Mouse (Mus musculus) left cerebral cortex, postnatal 10 days (tissue): ENCODE measurements around the gene Aurkb. TPM values are rescaled to one million over a fixed set of nuclear protein-coding genes. Genes with fewer than 3 reads are reported as not detected.
"Not testable (repeated sequence)": the region's sequence is repeated elsewhere in the genome, so short reads cannot be mapped to it uniquely, and the experiment has no call there.

Experiments
- DNase-seq, 2 experiments: peaks; one replicate each; pipeline ENCODE4 v3.0.0; 2021 to 2022; ENCODE audit warnings: low spot score in 2 of 2, mixed read lengths in 1 of 2; ENCODE audit errors: extremely low spot score in 1 of 2
- intact Hi-C: fragments of 180-260 bp; cut with DNase I; formaldehyde crosslinking; loops from one replicate; pipeline ENCODE4 v1.15.1; 2025
- total RNA-seq, 2 experiments: library from RNA; stranded (reverse); gene quantifications; 2 replicates each; pipeline ENCODE4 v1.2.3; 2021

The Aurkb gene
- 1 to 10 TPM; 3.0 to 3.1 TPM for total RNA-seq

DNA sequence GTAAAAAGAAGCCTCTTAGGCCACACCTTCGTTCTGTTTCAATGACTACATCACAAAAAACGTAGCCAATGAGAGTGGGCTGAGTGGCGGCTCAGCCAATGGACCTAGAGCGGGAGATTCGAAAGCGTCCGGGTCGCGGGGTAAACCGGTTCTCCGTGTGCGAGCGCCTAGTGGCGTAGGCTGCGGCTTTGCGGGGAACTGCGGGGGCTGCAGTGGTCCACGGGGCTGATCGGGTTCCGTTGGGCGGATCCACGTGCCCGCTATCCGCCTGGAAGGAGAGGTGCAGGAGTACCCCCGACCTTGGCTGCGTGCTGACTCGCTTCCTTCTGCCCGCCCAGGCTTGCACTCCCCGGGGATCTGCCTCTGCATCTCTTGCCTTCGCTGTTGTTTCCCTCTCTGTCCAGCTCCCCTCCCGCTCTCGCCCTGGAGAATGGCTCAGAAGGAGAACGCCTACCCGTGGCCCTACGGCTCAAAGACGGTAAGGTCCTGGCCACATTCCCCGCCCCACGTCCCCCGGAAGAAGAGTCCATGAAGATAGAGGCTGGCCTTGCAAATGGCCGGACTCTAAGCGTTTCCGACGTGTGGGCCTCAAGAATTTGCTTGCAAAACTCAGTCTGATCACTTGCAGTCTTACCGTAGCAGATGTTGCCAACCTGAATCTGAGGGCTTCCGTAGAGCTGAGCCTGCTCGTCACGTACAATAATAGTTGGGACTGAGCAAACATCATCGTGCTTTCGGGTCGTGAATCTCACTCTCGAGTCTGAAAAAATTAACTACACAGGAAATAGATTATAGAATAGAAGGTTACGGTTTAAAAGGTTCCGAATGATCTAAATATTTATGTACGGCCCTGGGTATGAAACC lies at the start of gene Aurkb:
Aurkb (plus strand) TSS at position 117 of the 864 bp plus-strand sequence.
- intact Hi-C loops, result no loop called here

DNA sequence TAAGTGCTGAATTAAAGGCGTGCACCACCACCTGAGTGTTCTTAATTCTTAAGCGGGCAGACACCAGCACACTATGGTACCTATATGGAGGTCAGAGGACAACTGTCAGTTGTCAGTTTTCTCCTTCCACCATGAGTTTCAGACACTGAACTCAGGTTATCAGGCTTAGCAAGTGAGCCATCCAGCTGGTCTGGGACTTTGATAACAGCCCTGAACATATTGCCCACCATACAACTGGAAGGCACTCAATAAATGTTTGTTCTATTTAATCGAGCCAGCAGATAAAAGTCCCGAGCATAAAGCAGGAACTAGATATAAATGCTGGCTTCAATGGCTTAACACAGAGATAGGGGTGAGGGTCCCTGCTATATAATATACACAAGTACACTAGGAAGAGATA lies 48.4 kb upstream of the Aurkb start:
- intact Hi-C loops, result no loop called here
- no peak for DNase-seq

More for the DNA sequence above, at the start of gene Aurkb:
- peak; percentile 78 to 92 for DNase-seq

DNA sequence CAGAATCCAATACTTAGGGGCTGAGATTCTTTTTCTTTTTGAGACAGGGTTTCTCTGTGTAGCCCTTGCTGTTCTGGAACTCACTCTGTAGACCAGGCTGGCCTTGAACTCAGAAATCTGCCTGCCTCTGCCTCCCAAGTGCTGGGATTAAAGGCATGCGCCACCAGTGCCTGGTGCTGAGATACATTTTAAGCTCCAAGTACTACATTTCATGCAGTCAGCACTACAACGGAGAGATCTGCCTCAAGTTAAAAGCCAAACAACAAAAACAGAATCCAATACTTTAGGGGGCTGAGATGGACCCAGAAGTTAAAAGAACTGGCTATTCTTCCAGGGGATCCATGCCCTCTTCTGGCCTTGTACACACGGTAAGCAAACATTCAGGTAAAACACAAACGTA lies 42.7 kb upstream of the Aurkb start:
- intact Hi-C loops, DNase-seq: not testable (repeated sequence)

DNA sequence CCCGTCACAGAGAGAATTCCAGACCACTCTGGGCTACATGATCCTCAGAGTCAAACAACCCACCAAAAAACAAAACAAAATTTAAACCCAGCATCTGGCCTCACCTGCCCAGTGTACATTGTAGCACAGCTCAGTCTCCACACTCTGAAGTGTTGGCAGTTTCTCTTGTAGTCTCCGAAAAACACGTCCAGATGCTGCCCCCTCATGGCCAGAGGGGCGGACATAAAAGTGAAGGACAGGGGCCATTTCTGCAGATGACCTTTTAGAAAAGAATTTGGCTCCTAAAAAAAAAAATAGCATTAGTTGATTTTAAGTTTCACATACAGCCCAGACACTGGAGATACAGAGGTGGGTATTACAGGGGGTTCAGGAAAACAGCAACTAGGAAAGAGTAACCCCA lies 41.9 kb upstream of the Aurkb start:
- DNase-seq, result no peak
- intact Hi-C loops, result no loop called here

DNA sequence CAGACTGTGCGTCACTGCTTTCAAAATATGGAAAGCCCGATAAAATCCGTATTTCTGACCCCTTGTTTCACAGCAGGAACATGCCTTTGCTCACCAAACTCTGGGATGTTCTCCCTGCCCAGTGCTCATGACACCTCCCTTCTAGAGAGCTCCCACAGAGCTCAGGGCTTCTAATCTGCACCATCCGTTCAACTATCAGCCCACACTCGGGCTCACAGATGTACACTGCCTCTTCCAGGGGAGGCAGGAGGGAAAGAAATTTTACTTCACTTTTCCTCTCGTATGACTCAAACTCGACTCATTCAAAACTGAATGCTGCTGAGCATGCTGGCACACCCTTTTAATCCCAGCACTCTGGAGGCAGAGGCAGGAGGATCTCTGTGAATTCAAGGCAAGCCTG lies 40.3 kb upstream of the Aurkb start:
- DNase-seq, result no peak
- intact Hi-C loops, result no loop called here

- DNase-seq, intact Hi-C loops: not testable (repeated sequence)
Measured at GRCm38 (mm10) chr11:69006575-69006974, 38.9 kb upstream of the Aurkb start.

DNA sequence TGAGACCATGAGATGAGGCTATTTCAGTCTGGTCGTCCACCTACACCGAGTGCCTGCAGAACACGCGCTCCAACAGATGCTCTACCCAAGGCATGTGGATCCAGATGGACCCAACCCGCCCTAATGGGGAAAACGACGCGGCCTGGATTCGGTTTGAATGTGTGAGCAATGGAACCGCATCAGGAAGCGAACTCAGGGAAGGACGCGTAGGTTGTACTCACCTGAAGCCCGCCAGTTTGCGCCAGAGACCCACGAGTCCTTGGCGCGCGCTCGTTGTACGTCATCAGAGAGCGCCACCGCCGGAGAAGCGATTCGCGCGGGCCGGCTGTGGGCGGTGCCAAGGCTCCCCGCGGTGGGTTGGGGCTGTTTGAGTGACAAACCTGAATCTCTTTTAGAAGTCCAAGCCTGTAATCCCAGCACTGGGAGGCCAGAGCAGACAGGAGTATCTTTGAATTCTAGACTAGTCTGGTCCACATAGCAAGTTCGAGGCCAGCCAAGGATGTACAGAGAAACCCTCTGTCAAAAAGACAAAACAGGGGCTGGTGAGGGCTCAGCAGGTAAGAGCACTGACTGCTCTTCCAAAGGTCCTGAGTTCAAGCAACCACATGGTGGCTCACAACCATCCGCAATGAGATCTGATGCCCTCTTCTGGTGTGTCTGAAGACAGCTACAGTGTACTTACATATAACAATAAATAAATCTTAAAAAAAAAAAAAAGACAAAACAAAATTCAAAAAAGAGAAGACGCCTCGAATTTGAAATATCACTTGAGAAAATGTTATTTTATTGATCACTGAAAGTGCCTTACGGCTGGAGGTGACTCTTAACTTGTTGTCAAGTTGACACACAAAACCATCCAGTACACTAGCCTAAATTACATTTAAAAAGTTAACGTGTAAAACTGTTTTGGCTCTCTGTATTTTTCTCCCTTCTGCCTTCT lies 37.0 kb upstream of the Aurkb start, which contains the start of gene Pfas:
Pfas (minus strand) TSS at position 279 of the 940 bp plus-strand sequence.
- intact Hi-C loops, result no loop called here
- peak; percentile 91 to 97 for DNase-seq

GRCm38 (mm10) chr11:69009508-69009907 lies 35.9 kb upstream of the Aurkb start:
- intact Hi-C loops, result no loop called here
- no peak for DNase-seq

DNA sequence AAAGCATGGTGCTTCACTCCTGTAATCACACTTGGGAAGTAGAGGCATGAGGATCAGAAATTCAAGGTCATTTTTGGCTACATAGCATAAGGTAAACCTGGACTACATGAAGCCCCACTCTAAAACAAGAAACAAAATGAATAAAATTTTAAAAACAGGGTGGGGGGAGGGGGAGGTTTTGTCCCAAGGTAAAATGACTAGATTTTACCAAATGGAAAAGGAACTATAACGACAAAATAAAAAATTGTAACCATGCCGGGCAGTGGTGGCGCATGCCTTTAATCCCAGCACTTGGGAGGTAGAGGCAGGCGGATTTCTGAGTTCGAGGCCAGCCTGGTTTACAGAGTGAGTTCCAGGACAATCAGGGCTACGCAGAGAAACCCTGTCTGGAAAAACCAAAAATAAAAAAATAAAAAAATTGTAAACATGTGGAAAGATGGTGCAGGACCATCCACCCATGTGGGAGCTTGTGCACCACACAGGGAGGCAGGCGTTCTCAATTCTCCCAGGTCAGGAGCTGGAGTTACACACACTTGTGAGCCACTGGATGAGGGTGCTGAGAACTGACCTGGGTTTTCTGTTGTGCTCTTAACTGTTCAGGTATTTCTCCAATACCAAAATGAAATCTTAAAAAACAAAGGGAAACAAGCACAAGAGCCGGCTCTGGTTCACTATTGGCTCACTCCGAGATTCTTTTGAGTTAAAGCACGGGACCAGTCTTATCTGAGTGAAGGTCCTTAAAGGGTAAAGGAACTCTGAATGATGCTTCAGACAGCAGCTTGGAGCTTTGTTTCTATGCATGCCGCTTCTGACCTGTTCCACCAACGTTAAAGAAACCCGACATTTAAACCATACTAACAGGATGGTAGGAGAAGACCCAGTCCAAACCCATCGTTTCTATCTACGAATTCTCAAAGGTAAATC lies 34.8 kb upstream of the Aurkb start:
- intact Hi-C loops, result no loop called here
- no peak for DNase-seq

- DNase-seq, intact Hi-C loops: not testable (repeated sequence)
Measured at GRCm38 (mm10) chr11:69011445-69011844, 34.0 kb upstream of the Aurkb start.

GRCm38 (mm10) chr11:69012071-69012601 lies 33.3 kb upstream of the Aurkb start:
- intact Hi-C loops, result no loop called here
- peak; percentile 91 to 92 for DNase-seq

DNA sequence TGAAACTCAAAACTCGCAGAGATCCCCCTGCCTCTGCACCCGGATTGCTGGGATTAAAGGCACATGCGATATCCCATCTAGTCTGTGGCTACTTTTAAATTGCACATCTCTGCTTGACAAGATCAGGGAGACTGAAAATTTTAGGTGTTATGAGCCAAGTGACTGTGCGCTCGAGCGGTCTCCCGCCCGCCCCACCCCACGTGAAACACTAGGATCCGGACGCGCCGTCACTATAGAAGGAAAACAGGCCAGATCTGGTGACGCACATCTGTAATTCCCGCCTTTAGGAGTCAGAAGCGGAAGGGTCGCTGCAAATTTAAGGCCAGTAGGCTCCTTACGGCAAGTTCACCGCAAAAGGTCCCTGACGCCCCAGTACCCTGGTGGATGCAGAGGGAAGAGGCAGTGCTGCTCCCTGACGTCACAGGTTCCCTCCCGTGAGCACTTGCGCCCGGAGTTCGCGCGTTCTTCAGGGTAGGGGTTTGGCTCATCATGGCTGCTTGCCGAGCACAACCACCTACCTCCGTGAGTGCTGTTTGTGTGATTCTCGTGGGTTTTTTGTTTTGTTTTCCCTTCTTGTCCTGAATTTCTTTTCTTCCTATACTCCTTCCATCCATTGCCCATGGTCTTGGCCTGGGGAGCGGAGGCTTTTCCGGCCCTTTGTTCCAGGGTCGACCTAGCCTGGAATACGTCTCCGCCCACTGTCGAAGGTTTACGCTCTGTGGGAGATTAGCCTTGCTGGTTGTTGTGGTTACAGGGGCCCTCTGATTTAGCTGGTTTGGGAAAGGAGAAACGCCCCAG lies 29.6 kb upstream of the Aurkb start, which contains the start of gene Ctc1:
Ctc1 (plus strand) TSS at position 268 of the 798 bp plus-strand sequence.
- intact Hi-C loops, result no loop called here
- peak; percentile 87 to 94 for DNase-seq

DNA sequence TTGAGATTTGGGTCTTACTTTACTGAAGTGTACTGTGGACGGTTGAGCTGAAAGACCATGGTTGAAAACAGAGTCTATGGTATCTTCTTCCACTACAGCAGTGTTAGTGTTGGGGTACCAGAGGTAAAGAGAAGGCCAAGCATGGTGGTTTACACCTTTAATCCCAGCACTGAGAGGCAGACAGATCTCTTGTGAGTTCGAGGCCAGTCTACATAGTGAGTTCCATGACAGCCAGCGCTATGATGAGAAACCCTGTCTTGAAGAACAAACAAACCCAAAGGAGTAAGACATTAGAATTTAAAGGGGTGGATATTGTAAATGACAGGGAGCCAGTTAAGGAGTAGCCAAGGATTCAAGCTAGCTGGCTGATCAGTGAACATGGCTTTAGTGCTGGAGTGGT lies 28.7 kb upstream of the Aurkb start:
- intact Hi-C loops, result no loop called here
- no peak for DNase-seq

DNA sequence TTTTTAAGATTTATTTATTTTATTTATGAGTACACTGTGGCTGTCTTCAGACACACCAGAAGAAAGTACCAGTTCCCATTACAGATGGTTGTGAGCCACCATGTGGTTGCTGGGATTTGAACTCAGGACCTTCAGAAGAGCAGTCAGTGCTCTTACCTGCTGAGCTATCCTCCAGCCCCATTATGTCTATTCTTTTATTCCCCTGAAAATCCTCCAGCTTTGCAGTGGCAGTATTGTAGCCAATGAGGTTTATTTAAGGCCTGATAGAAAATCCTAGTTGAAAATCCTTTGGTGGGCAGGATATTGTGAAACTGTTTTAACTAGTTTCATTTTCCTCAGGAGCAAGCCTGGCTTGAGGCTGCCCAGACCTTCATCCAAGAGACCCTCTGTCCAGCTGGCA lies 24.8 kb upstream of the Aurkb start:
- DNase-seq, result no peak
- intact Hi-C loops, result no loop called here

DNA sequence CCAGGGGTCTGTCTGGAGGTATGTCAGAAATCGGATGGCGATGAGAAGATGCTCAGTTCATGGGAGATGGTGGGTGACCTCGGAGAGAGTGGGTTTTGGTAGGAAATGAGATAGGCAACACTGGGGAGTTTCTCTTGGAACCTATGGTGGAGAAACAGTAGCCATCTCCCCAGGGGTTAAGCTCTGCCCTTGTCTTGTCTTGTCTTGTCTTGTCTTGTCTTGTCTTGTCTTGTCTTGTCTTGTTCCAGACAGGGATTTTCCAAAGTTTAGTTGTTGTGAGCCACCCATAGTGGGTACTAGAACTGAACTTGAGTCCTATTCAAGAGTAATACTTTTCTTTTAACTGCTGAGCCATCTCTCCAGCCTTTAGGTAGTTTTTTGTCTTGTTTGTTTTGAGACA lies 18.9 kb upstream of the Aurkb start:
- intact Hi-C loops, result no loop called here
- DNase-seq, result no peak

DNA sequence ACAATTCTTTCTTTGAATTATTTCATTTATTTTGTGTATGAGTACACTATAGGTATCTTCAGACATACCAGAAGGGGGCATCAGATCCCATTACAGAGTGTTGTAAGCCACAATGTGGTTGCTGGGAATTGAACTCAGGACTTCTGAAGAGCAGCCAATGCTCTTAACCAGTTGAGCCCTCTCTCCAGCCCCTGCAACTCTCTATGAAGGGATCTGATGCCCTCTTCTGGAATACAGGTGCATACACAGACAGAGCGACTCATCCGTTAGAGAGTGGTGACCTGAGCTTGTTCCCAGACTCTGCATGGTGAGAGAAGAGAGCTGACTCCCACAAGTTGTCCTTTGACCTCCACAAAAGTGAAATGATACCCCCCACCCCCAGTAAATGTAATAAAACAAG lies 16.6 kb upstream of the Aurkb start:
- intact Hi-C loops, result no loop called here
- DNase-seq, result no peak

GRCm38 (mm10) chr11:69033552-69033951 lies 11.9 kb upstream of the Aurkb start:
- no peak for DNase-seq
- intact Hi-C loops, result no loop called here
